Comparison of ENCODE assay signal across 8 mouse cellular contexts in genomic region chr19:6307733-6308531, GRCm38 (mm10). TPM values are rescaled to one million over a fixed set of nuclear protein-coding genes. Genes with fewer than 3 reads are reported as not detected.
DNase-seq lines count a peak whose midpoint lies in the region; ATAC-seq and TF ChIP-seq lines count a peak whose summit lies in the region.

No protein-coding gene starts in this region.

- 80% methylated on average over 9 of the region's 9 CpGs for WGBS in heart, embryonic 15.5 days
- WGBS in intestine, postnatal 0 days: 52% methylated on average over 9 of the region's 9 CpGs

- peaks cover 31% of the 10 kb centered on the region for H3K4me1 ChIP-seq in heart, embryonic 15.5 days (replicated peaks)
- H3K4me1 ChIP-seq in intestine, postnatal 0 days (replicated peaks; ENCODE audit: control insufficient read depth, insufficient read depth, low read length): peaks cover 3% of the 10 kb centered on the region; the same call in 1 of the 2 replicates

- no peak for TF ChIP-seq CTCF in intestine, postnatal 0 days (IDR thresholded peaks at IDR 0.05; ENCODE audit: low read depth)

- no peak overlapping the region for H3K9ac ChIP-seq in heart, embryonic 15.5 days
- H3K9ac ChIP-seq in intestine, postnatal 0 days (ENCODE audit: low read depth, low read length): peak overlapping the region; percentile 31; the same call in 1 of the 2 replicates

- peaks cover 7% of the 10 kb centered on the region; the same call in 1 of the 2 replicates for H3K36me3 ChIP-seq in heart, embryonic 15.5 days
- H3K36me3 ChIP-seq in intestine, postnatal 0 days (ENCODE audit: control insufficient read depth, insufficient read depth): peaks cover 32% of the 10 kb centered on the region

- no peak for DNase-seq in heart, adult 9 months (ENCODE audit: low spot score in 2 of 2)
- DNase-seq in adrenal gland, postnatal 36 days: peak; percentile 69
- DNase-seq in lung, postnatal 36 days: peak; percentile 79
- no peak for DNase-seq in thymus, postnatal 36 days
- no peak for DNase-seq in frontal cortex, postnatal 25 days (ENCODE audit: low spot score in 2 of 2)
- no peak for DNase-seq in thymus, postnatal 4 days

- no peak overlapping the region for H3K27ac ChIP-seq in heart, embryonic 15.5 days
- peak overlapping the region; percentile 41 for H3K27ac ChIP-seq in intestine, postnatal 0 days (ENCODE audit: low read depth, low read length)

- H3K27me3 ChIP-seq in heart, embryonic 15.5 days: no peaks in the 10 kb centered on the region
- H3K27me3 ChIP-seq in intestine, postnatal 0 days (replicated peaks; ENCODE audit: control insufficient read depth, insufficient read depth, low read length): no peaks in the 10 kb centered on the region

- ATAC-seq in heart, embryonic 15.5 days (replicated peaks; ENCODE audit: insufficient number of reproducible peaks, insufficient read depth, low FRiP score, low read depth): no peak
- no peak for ATAC-seq in intestine, postnatal 0 days

- peak overlapping the region; percentile 78; the same call in 1 of the 2 replicates for H3K4me2 ChIP-seq in heart, embryonic 15.5 days
- H3K4me2 ChIP-seq in intestine, postnatal 0 days (replicated peaks; ENCODE audit: low read depth): peak overlapping the region; percentile 76

- H3K4me3 ChIP-seq in heart, embryonic 15.5 days: no peak overlapping the region
- H3K4me3 ChIP-seq in intestine, postnatal 0 days (ENCODE audit: low read depth, low read length): peak overlapping the region; percentile 61; the same call in 1 of the 2 replicates

- no peaks in the 10 kb centered on the region for H3K9me3 ChIP-seq in heart, embryonic 15.5 days (replicated peaks)
- H3K9me3 ChIP-seq in intestine, postnatal 0 days (ENCODE audit: control insufficient read depth): no peaks in the 10 kb centered on the region

RNA-seq across cellular contexts. Expression of gene Cdc42bpg, which starts 1.7 kb away (rescaled TPM):
- 0.30 and 0.60 TPM in 2 replicates for polyA plus RNA-seq in heart, embryonic 15.5 days (2015; fragmentation: Nextera tagmentation; extraction: Ambion mirVana)
- 10 to 100 TPM; 22.6 to 23.5 TPM for total RNA-seq in adrenal gland, postnatal 36 days (2021)
- 1.8 and 2.3 TPM in 2 replicates for polyA plus RNA-seq in intestine, postnatal 0 days (2015; fragmentation: Nextera tagmentation; extraction: Ambion mirVana)

RNA-seq across cellular contexts. Expression of gene Men1, which starts 26.8 kb away (rescaled TPM):
- 36.1 and 50.6 TPM in 2 replicates for polyA plus RNA-seq in heart, embryonic 15.5 days (2015; fragmentation: Nextera tagmentation; extraction: Ambion mirVana)
- 10 to 100 TPM; 48.7 to 56.3 TPM for total RNA-seq in adrenal gland, postnatal 36 days (2021)
- 17.1 and 19.6 TPM in 2 replicates for polyA plus RNA-seq in intestine, postnatal 0 days (2015; fragmentation: Nextera tagmentation; extraction: Ambion mirVana)

RNA-seq across cellular contexts. Expression of gene Ehd1, which starts 31.4 kb away (rescaled TPM):
- polyA plus RNA-seq in heart, embryonic 15.5 days (2015; fragmentation: Nextera tagmentation; extraction: Ambion mirVana): 54.1 and 66.8 TPM in 2 replicates
- total RNA-seq in adrenal gland, postnatal 36 days (2021): 100 to 1,000 TPM; 119 to 188 TPM
- 177 and 201 TPM in 2 replicates for polyA plus RNA-seq in intestine, postnatal 0 days (2015; fragmentation: Nextera tagmentation; extraction: Ambion mirVana)

RNA-seq across cellular contexts. Expression of gene Map4k2, which starts 33.0 kb away (rescaled TPM):
- 12.6 and 17.9 TPM in 2 replicates for polyA plus RNA-seq in heart, embryonic 15.5 days (2015; fragmentation: Nextera tagmentation; extraction: Ambion mirVana)
- total RNA-seq in adrenal gland, postnatal 36 days (2021): 10 to 100 TPM; 29.9 to 32.2 TPM
- polyA plus RNA-seq in intestine, postnatal 0 days (2015; fragmentation: Nextera tagmentation; extraction: Ambion mirVana): 4.1 and 4.3 TPM in 2 replicates

RNA-seq across cellular contexts. Expression of gene Sf1, which starts 55.6 kb away (rescaled TPM):
- polyA plus RNA-seq in heart, embryonic 15.5 days (2015; fragmentation: Nextera tagmentation; extraction: Ambion mirVana): 79.0 and 98.4 TPM in 2 replicates
- total RNA-seq in adrenal gland, postnatal 36 days (2021): 100 to 1,000 TPM; 169 to 224 TPM
- polyA plus RNA-seq in intestine, postnatal 0 days (2015; fragmentation: Nextera tagmentation; extraction: Ambion mirVana): 51.9 and 55.3 TPM in 2 replicates

Comparison
In these comparisons a context has a peak if more than half of its experiments do, and no peak if none do; other contexts are left out.
1. DNase-seq: peak in adrenal gland, postnatal 36 days (2 of 2) and lung, postnatal 36 days (single experiment); none in heart, adult 9 months (0 of 2), thymus, postnatal 36 days (0 of 2), frontal cortex, postnatal 25 days (0 of 2) and thymus, postnatal 4 days (single experiment).